In genomic region chr6:107474125-107474524, GRCm38 (mm10) we compare ENCODE assay signal across 19 mouse cellular contexts. TPM values are rescaled to one million over a fixed set of nuclear protein-coding genes. Genes with fewer than 3 reads are reported as not detected.
DNase-seq lines count a peak whose midpoint lies in the region; ATAC-seq and TF ChIP-seq lines count a peak whose summit lies in the region.
"Had no signal": no experiment of that assay in that cellular context is flagged by ENCODE, and none has a peak within 500 bp of the region (broad histone marks: within the 10 kb centered on the region; RNA-seq: fewer than 3 reads in every experiment).

No protein-coding gene starts in this region.

- no peak overlapping the region for H3K4me2 ChIP-seq in forebrain, embryonic 15.5 days (replicated peaks)
- H3K4me2 ChIP-seq in lung, embryonic 14.5 days = no peak overlapping the region
- no peak overlapping the region for H3K4me2 ChIP-seq in forebrain, postnatal 0 days (ENCODE audit: low read depth)
- H3K4me2 ChIP-seq: embryonic facial prominence, embryonic 12.5 days; hindbrain, embryonic 12.5 days; intestine, embryonic 15.5 days had no signal

- H3K27ac ChIP-seq in forebrain, embryonic 15.5 days (replicated peaks) = no peak overlapping the region
- no peak overlapping the region for H3K27ac ChIP-seq in forebrain, embryonic 10.5 days
- H3K27ac ChIP-seq in lung, embryonic 14.5 days (ENCODE audit: low read depth) = no peak overlapping the region
- H3K27ac ChIP-seq in forebrain, postnatal 0 days (ENCODE audit: low read depth, low read length) = no peak overlapping the region
- H3K27ac ChIP-seq: embryonic facial prominence, embryonic 12.5 days; heart, embryonic 10.5 days; hindbrain, embryonic 12.5 days; intestine, embryonic 15.5 days had no signal

- 47% methylated on average over 4 of the region's 4 CpGs for WGBS in forebrain, embryonic 15.5 days
- 76% methylated on average over 4 of the region's 4 CpGs for WGBS in forebrain, embryonic 10.5 days
- WGBS in lung, embryonic 14.5 days = 57% methylated on average over 4 of the region's 4 CpGs
- WGBS in forebrain, postnatal 0 days = 48% methylated on average over 4 of the region's 4 CpGs

- no peak overlapping the region for H3K9ac ChIP-seq in forebrain, embryonic 15.5 days (replicated peaks)
- H3K9ac ChIP-seq in lung, embryonic 14.5 days = no peak overlapping the region
- no peak overlapping the region for H3K9ac ChIP-seq in forebrain, postnatal 0 days
- H3K9ac ChIP-seq: embryonic facial prominence, embryonic 12.5 days; hindbrain, embryonic 12.5 days; intestine, embryonic 15.5 days had no signal

- 0 out of 2 replicates have a peak, but pooled peaks have one; percentile 41 for ATAC-seq in forebrain, embryonic 15.5 days (replicated peaks)
- ATAC-seq in lung, embryonic 14.5 days (ENCODE audit: insufficient read depth) = no peak
- ATAC-seq in forebrain, postnatal 0 days = peak; percentile 66

- no peak overlapping the region for H3K4me3 ChIP-seq in forebrain, embryonic 15.5 days
- H3K4me3 ChIP-seq in forebrain, embryonic 10.5 days = no peak overlapping the region
- H3K4me3 ChIP-seq in lung, embryonic 14.5 days (ENCODE audit: low read depth, low read length) = no peak overlapping the region
- no peak overlapping the region for H3K4me3 ChIP-seq in forebrain, postnatal 0 days (ENCODE audit: low read depth, low read length)
- H3K4me3 ChIP-seq: embryonic facial prominence, embryonic 12.5 days; heart, embryonic 10.5 days; hindbrain, embryonic 12.5 days; intestine, embryonic 15.5 days had no signal

- no peaks in the 10 kb centered on the region for H3K27me3 ChIP-seq in forebrain, embryonic 15.5 days
- no peaks in the 10 kb centered on the region for H3K27me3 ChIP-seq in forebrain, embryonic 10.5 days (ENCODE audit: poor library complexity, severe bottlenecking)
- no peaks in the 10 kb centered on the region for H3K27me3 ChIP-seq in lung, embryonic 14.5 days (ENCODE audit: insufficient read depth, low read length)
- no peaks in the 10 kb centered on the region for H3K27me3 ChIP-seq in forebrain, postnatal 0 days (ENCODE audit: insufficient read depth, low read length)
- H3K27me3 ChIP-seq: embryonic facial prominence, embryonic 12.5 days; hindbrain, embryonic 12.5 days; intestine, embryonic 15.5 days had no signal

- no peaks in the 10 kb centered on the region for H3K9me3 ChIP-seq in forebrain, embryonic 15.5 days
- H3K9me3 ChIP-seq in forebrain, embryonic 10.5 days = no peaks in the 10 kb centered on the region
- H3K9me3 ChIP-seq in lung, embryonic 14.5 days (ENCODE audit: low read depth, low read length) = no peaks in the 10 kb centered on the region
- no peaks in the 10 kb centered on the region for H3K9me3 ChIP-seq in forebrain, postnatal 0 days (ENCODE audit: low read length)
- H3K9me3 ChIP-seq: embryonic facial prominence, embryonic 12.5 days; heart, embryonic 10.5 days; hindbrain, embryonic 12.5 days; intestine, embryonic 15.5 days had no signal

- DNase-seq in forebrain, embryonic 10.5 days (ENCODE audit: extremely low spot score, low spot score) = no peak
- DNase-seq in lung, embryonic 14.5 days = peak; percentile 1
- no peak for DNase-seq in lung, postnatal 14 days
- DNase-seq in forebrain, postnatal 0 days = peak; percentile 16
- no peak for DNase-seq in yolk sac, embryonic 10.5 days (ENCODE audit: low spot score)
- no peak for DNase-seq in ovary, postnatal 36 days (ENCODE audit: low spot score)
- DNase-seq: adrenal gland, adult 2 months; adrenal gland, postnatal 25 days; cerebellum, adult 2 months; cerebellum, postnatal 10 days; gastrocnemius, postnatal 10 days; heart, adult 18-20 months; heart, postnatal 10 days; heart, postnatal 4 days had no signal

- H3K36me3 ChIP-seq in forebrain, embryonic 15.5 days = no peaks in the 10 kb centered on the region
- H3K36me3 ChIP-seq in forebrain, embryonic 10.5 days (replicated peaks) = no peaks in the 10 kb centered on the region
- no peaks in the 10 kb centered on the region for H3K36me3 ChIP-seq in lung, embryonic 14.5 days (ENCODE audit: insufficient read depth)
- H3K36me3 ChIP-seq in forebrain, postnatal 0 days (ENCODE audit: insufficient read depth) = no peaks in the 10 kb centered on the region
- H3K36me3 ChIP-seq: embryonic facial prominence, embryonic 12.5 days; heart, embryonic 10.5 days; hindbrain, embryonic 12.5 days; intestine, embryonic 15.5 days had no signal

- no peak for TF ChIP-seq CTCF in lung, embryonic 14.5 days (IDR thresholded peaks at IDR 0.05; ENCODE audit: low read depth)
- TF ChIP-seq CTCF in forebrain, postnatal 0 days (IDR thresholded peaks at IDR 0.05; ENCODE audit: low read depth) = no peak

- no peaks in the 10 kb centered on the region for H3K4me1 ChIP-seq in forebrain, embryonic 15.5 days
- H3K4me1 ChIP-seq in forebrain, embryonic 10.5 days = peaks cover 7% of the 10 kb centered on the region
- no peaks in the 10 kb centered on the region for H3K4me1 ChIP-seq in lung, embryonic 14.5 days (ENCODE audit: insufficient read depth)
- no peaks in the 10 kb centered on the region for H3K4me1 ChIP-seq in forebrain, postnatal 0 days (ENCODE audit: insufficient read depth)
- H3K4me1 ChIP-seq: embryonic facial prominence, embryonic 12.5 days; heart, embryonic 10.5 days; hindbrain, embryonic 12.5 days; intestine, embryonic 15.5 days had no signal

RNA-seq across cellular contexts. Expression of gene Lrrn1, which starts 55.4 kb away (rescaled TPM):
- polyA plus RNA-seq in forebrain, embryonic 15.5 days (2015; fragmentation: Nextera tagmentation; extraction: Ambion mirVana) = 36.2 and 41.5 TPM in 2 replicates
- polyA plus RNA-seq in forebrain, embryonic 10.5 days (2016; fragmentation: Nextera tagmentation; extraction: Ambion mirVana) = 147 and 152 TPM in 2 replicates
- 12.8 and 13.5 TPM in 2 replicates for polyA plus RNA-seq in lung, embryonic 14.5 days (2014; fragmentation: Nextera tagmentation; extraction: Ambion mirVana)
- total RNA-seq in forebrain, postnatal 0 days (2014; rRNA removed) = 29.8 and 41.5 TPM in 2 replicates
- 25.1 and 32.1 TPM in 2 replicates for polyA plus RNA-seq in forebrain, postnatal 0 days (2015; fragmentation: Nextera tagmentation; extraction: Ambion mirVana)

Comparison
In these comparisons a context has a peak if more than half of its experiments do, and no peak if none do; other contexts are left out.
1. DNase-seq: peak in lung, embryonic 14.5 days (single experiment) and forebrain, postnatal 0 days (single experiment); none in forebrain, embryonic 10.5 days (single experiment), lung, postnatal 14 days (single experiment), yolk sac, embryonic 10.5 days (single experiment) and ovary, postnatal 36 days (single experiment).